Mouse (Mus musculus): ENCODE results near the gene Mrps18c. TPM values are rescaled to one million over a fixed set of nuclear protein-coding genes. Genes with fewer than 3 reads are reported as not detected.

The Mrps18c gene
- polyA plus RNA-seq (2012; rRNA removed): 23.2 and 34.4 TPM in 2 replicates

- peak; percentile 85 for DNase-seq (ENCODE audit: low read depth, low spot score)
- under 1% methylated on average over 67 of the region's 67 CpGs for WGBS
These were observed at the start of gene Mrps18c, which contains the start of gene Helq for GRCm38 (mm10) chr5:100798165-100798860. Gene Mrps18c, plus strand, starts transcription at chr5:100798627. Gene Helq, minus strand, starts transcription at chr5:100798598.

GRCm38 (mm10) chr5:100750617-100751255 lies 47.7 kb upstream of the Mrps18c start:
- WGBS: 75% methylated on average over 10 of the region's 10 CpGs
- no peak for DNase-seq (ENCODE audit: low read depth, low spot score)

GRCm38 (mm10) chr5:100751655-100752054 lies 46.8 kb upstream of the Mrps18c start:
- DNase-seq (ENCODE audit: low read depth, low spot score): no peak

GRCm38 (mm10) chr5:100753407-100753806 lies 45.0 kb upstream of the Mrps18c start:
- no peak for DNase-seq (ENCODE audit: low read depth, low spot score)
- WGBS: 71% methylated on average over 7 of the region's 7 CpGs

More at GRCm38 (mm10) chr5:100751655-100752054, 46.8 kb upstream of the Mrps18c start:
- 34% methylated on average over 4 of the region's 4 CpGs for WGBS

GRCm38 (mm10) chr5:100758121-100758520 lies 40.3 kb upstream of the Mrps18c start:
- 93% methylated on average over 5 of the region's 5 CpGs for WGBS
- DNase-seq (ENCODE audit: low read depth, low spot score): no peak

- no peak for DNase-seq (ENCODE audit: low read depth, low spot score)
- WGBS: 63% methylated on average over 10 of the region's 10 CpGs
These were observed 38.3 kb upstream of the Mrps18c start for GRCm38 (mm10) chr5:100760049-100760663.

GRCm38 (mm10) chr5:100761736-100762135 lies 36.7 kb upstream of the Mrps18c start:
- 85% methylated on average over 7 of the region's 7 CpGs for WGBS

GRCm38 (mm10) chr5:100766026-100766425 lies 32.4 kb upstream of the Mrps18c start:
- no peak for DNase-seq (ENCODE audit: low read depth, low spot score)
- WGBS: 94% methylated on average over 7 of the region's 7 CpGs

More at GRCm38 (mm10) chr5:100761736-100762135, 36.7 kb upstream of the Mrps18c start:
- no peak for DNase-seq (ENCODE audit: low read depth, low spot score)

- DNase-seq (ENCODE audit: low read depth, low spot score): no peak
- 85% methylated on average over 4 of the region's 4 CpGs for WGBS
These were observed 26.9 kb upstream of the Mrps18c start for GRCm38 (mm10) chr5:100771575-100771974.

- DNase-seq (ENCODE audit: low read depth, low spot score): no peak
- WGBS: 52% methylated on average over 13 of the region's 13 CpGs
These were observed 22.5 kb upstream of the Mrps18c start for GRCm38 (mm10) chr5:100775778-100776404.

- 92% methylated on average over 5 of the region's 5 CpGs for WGBS
- no peak for DNase-seq (ENCODE audit: low read depth, low spot score)
These were observed 21.5 kb upstream of the Mrps18c start for GRCm38 (mm10) chr5:100776900-100777299.

- no peak for DNase-seq (ENCODE audit: low read depth, low spot score)
- WGBS: 96% methylated on average over 13 of the region's 13 CpGs
These were observed 19.4 kb upstream of the Mrps18c start for GRCm38 (mm10) chr5:100779002-100779401.

GRCm38 (mm10) chr5:100787527-100787926 lies 10.9 kb upstream of the Mrps18c start:
- DNase-seq (ENCODE audit: low read depth, low spot score): no peak
- WGBS: 84% methylated on average over 9 of the region's 9 CpGs

GRCm38 (mm10) chr5:100792261-100792660 lies 6.2 kb upstream of the Mrps18c start:
- DNase-seq (ENCODE audit: low read depth, low spot score): no peak
- WGBS: 78% methylated on average over 7 of the region's 7 CpGs

- 74% methylated on average over 5 of the region's 5 CpGs for WGBS
- DNase-seq (ENCODE audit: low read depth, low spot score): no peak
These were observed 4.3 kb upstream of the Mrps18c start for GRCm38 (mm10) chr5:100794084-100794483.

GRCm38 (mm10) chr5:100818341-100818740 lies 19.9 kb downstream of the Mrps18c start:
- DNase-seq (ENCODE audit: low read depth, low spot score): no peak

GRCm38 (mm10) chr5:100819568-100820480 lies 21.4 kb downstream of the Mrps18c start:
- no peak for DNase-seq (ENCODE audit: low read depth, low spot score)
- WGBS: 31% methylated on average over 16 of the region's 16 CpGs

More at GRCm38 (mm10) chr5:100818341-100818740, 19.9 kb downstream of the Mrps18c start:
- WGBS: 37% methylated on average over 4 of the region's 4 CpGs

- no peak for DNase-seq (ENCODE audit: low read depth, low spot score)
- WGBS: under 1% methylated on average over 63 of the region's 63 CpGs
These were observed 22.2 kb downstream of the Mrps18c start, which contains the start of gene Abraxas1 for GRCm38 (mm10) chr5:100820483-100821184. Gene Abraxas1, minus strand, starts transcription at chr5:100820965.
